Mouse (Mus musculus) midbrain, embryonic 13.5 days (tissue): Measurements from ENCODE around the gene Pomt2. TPM values are rescaled to one million over a fixed set of nuclear protein-coding genes. Genes with fewer than 3 reads are reported as not detected.

ENCODE experiments used
- ATAC-seq: fragments of 200-750 bp; cut with Nextera tagmentation; 2 replicates; pipeline ENCODE4 v1.8.0; 2017; ENCODE audit warnings: mild to moderate bottlenecking, moderate TSS enrichment, moderate library complexity
- H3K27ac ChIP-seq: fragments of 300-500 bp; sonication (generic); 2 replicates; pipeline ENCODE4 v1.5.1; 2015; ENCODE audit warnings: inconsistent platforms, mild to moderate bottlenecking, moderate library complexity
- H3K27me3 ChIP-seq: fragments of 300-500 bp; sonication (generic); 2 replicates; pipeline ENCODE4 v1.6.1; 2015; ENCODE audit warnings: mild to moderate bottlenecking, inconsistent platforms
- H3K36me3 ChIP-seq: fragments of 300-500 bp; sonication (generic); 2 replicates; pipeline ENCODE4 v1.6.1; 2015; ENCODE audit warnings: mild to moderate bottlenecking, inconsistent platforms
- H3K4me1 ChIP-seq: fragments of 300-500 bp; sonication (generic); replicated peaks from 2 replicates; pipeline ENCODE4 v1.6.1; 2015; ENCODE audit warnings: inconsistent platforms
- H3K4me2 ChIP-seq: fragments of 300-500 bp; sonication (generic); replicated peaks from 2 replicates; pipeline ENCODE4 v1.6.1; 2015; ENCODE audit warnings: moderate library complexity, mild to moderate bottlenecking, inconsistent platforms
- H3K4me3 ChIP-seq: fragments of 300-500 bp; sonication (generic); replicated peaks from 2 replicates; pipeline ENCODE4 v1.5.1; 2015; ENCODE audit warnings: mild to moderate bottlenecking, inconsistent platforms
- H3K9ac ChIP-seq: fragments of 300-500 bp; sonication (generic); replicated peaks from 2 replicates; pipeline ENCODE4 v1.6.1; 2015; ENCODE audit warnings: mild to moderate bottlenecking, inconsistent platforms
- H3K9me3 ChIP-seq: fragments of 300-500 bp; sonication (generic); 2 replicates; pipeline ENCODE4 v1.6.1; 2016; ENCODE audit warnings: mild to moderate bottlenecking, inconsistent platforms
- WGBS: fragments of 180-500 bp; shearing (Covaris S2); methylation state at CpG from one replicate; pipeline ENCODE4 v1.1.7; 2015; 5-methylcytosine and 5-hydroxymethylcytosine counted together
- polyA plus RNA-seq: library from polyadenylated mRNA; unstranded; fragments of >200 nt; fragmentation: Nextera tagmentation; extraction: Ambion mirVana; gene quantifications from 2 replicates; pipeline ENCODE4 v1.2.1, GENCODE M21; 2015

Gene Pomt2
- polyA plus RNA-seq, 1 experiment from 2014 or later = 14.3 TPM

DNA sequence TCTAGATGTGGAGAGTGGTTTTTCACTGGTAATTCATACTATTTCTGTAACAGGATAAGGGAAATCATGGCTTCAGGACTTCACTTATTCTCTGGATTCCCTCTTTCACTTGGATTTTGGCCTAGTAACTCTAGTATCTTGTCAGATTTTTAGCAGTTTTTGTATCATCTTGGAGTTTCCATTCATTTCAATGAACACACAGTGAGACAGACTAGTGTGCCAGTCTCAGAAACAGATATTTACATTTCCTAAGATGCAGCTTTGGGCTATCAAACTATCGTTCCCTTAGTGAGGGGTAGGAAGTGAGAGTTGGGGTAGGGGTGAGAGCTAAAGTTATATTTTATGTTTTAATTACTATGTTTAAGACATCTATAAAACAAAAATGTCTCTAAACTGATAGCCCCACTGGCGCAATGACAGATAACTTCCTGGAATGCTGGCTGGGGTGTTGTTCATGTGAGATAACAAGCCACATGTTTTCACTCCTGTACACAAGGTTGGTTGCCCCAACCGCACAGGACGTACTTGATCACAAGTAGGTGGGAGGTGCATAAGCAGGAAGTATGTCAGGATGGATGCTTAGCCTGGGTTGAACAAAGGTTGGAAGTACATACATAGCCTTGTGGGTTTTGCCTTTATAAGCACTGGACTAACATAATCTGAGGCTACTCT is 25.7 kb downstream of the Pomt2 start:
- 96% methylated on average over 4 of the region's 4 CpGs for WGBS
- no peak for ATAC-seq

DNA sequence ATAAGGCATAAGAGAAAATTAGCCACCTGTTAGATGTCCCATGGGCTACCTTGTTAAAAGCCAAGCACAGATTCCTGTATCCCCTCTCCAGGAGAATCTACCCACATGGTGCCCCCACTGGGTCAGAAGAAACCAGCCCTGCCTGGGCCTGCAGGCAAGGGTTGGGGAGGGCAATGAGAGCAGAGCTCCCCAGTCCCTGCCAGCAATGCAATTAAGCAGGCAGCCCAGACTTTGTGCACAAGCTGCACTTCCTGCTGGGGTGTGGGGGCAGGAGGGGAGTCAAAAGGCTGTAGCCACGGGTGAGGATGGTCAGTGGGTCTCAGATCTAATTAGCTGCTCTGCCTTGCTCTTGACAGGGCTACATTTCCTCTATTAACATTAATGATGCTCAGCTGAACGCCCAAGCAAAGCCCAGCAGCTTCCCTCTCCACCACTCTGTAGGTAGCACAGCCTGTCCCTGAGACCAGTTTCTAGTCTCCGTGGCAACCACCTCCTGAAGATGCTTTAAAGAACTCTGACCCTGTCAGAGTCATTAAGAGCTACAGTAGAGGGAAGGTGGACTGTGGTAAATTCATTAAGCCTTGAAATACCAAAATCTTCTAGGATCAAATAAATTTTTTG is 40.3 kb downstream of the Pomt2 start:
- Histone ChIP-seq H3K27me3 (peaks cover 13% of the 10 kb centered on the region), H3K9ac (no peak overlapping the region), H3K4me3 (no peak overlapping the region), H3K4me2 (no peak overlapping the region), H3K9me3 (no peaks in the 10 kb centered on the region), H3K36me3 (peaks cover 26% of the 10 kb centered on the region), H3K27ac (peak overlapping the region; percentile 41; the same call in 1 of the 2 replicates), H3K4me1 (peaks cover 10% of the 10 kb centered on the region)
- peak; percentile 70 for ATAC-seq
- WGBS = 26% methylated on average over 3 of the region's 3 CpGs

More for the DNA sequence above, 25.7 kb downstream of the Pomt2 start:
- H3K27ac ChIP-seq = no peak overlapping the region
- no peak overlapping the region for H3K4me3 ChIP-seq
- no peaks in the 10 kb centered on the region for H3K27me3 ChIP-seq
- no peaks in the 10 kb centered on the region for H3K4me1 ChIP-seq
- H3K36me3 ChIP-seq = peaks cover 59% of the 10 kb centered on the region
- no peaks in the 10 kb centered on the region for H3K9me3 ChIP-seq
- no peak overlapping the region for H3K4me2 ChIP-seq
- H3K9ac ChIP-seq = no peak overlapping the region

DNA sequence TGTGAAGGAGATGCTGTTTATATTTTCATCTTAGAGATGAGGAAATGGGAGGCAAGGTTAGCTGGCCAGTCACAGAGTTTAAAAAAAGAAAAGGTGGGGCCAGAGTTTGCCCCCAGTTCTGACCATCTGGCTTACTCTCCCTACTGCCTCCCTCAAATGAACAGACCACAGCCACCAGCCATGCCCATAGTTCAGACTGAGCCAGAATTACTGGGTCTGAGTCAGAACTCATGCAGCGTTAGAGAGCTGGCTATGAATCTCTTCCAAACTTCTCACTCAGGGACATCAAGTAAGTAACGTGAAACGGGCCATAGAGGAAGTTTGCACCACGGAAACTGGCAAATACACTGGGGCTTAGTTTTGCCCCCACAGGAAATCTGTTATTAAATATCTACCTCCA is 43.0 kb downstream of the Pomt2 start:
- H3K4me1 ChIP-seq = peaks cover 19% of the 10 kb centered on the region

DNA sequence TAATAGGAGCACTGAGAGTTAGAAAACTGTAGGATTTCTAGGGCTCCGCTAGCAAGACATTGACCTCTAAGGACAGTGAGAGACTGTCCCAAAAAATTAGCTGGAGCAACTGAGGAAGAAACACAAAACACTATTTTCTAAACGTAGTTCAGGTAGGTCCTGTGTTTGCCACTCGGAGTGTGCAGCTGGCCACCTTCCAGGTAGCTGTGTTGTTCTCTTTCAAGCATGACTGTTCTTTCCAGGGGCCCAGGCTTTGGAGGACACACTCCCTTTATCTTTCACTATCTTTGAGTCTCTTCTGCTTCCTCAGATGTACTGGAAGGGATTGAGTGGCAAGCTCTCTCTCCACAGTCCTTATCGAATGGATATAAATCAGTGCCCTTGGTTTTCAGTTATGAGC is 44.3 kb downstream of the Pomt2 start:
- Histone ChIP-seq H3K27ac (no peak overlapping the region), H3K4me1 (peaks cover 19% of the 10 kb centered on the region), H3K4me2 (no peak overlapping the region), H3K9ac (no peak overlapping the region), H3K9me3 (no peaks in the 10 kb centered on the region), H3K27me3 (peaks cover 33% of the 10 kb centered on the region), H3K4me3 (no peak overlapping the region), H3K36me3 (no peaks in the 10 kb centered on the region; the same call in 1 of the 2 replicates)
- ATAC-seq = no peak
- 97% methylated on average over 4 of the region's 4 CpGs for WGBS

More for the DNA sequence above, 43.0 kb downstream of the Pomt2 start:
- Histone ChIP-seq H3K27ac (no peak overlapping the region), H3K36me3 (peaks cover 5% of the 10 kb centered on the region; the same call in 1 of the 2 replicates), H3K4me3 (no peak overlapping the region), H3K9ac (no peak overlapping the region), H3K27me3 (peaks cover 33% of the 10 kb centered on the region), H3K9me3 (no peaks in the 10 kb centered on the region), H3K4me2 (no peak overlapping the region)
- WGBS = 86% methylated on average over 4 of the region's 4 CpGs
- no peak for ATAC-seq

DNA sequence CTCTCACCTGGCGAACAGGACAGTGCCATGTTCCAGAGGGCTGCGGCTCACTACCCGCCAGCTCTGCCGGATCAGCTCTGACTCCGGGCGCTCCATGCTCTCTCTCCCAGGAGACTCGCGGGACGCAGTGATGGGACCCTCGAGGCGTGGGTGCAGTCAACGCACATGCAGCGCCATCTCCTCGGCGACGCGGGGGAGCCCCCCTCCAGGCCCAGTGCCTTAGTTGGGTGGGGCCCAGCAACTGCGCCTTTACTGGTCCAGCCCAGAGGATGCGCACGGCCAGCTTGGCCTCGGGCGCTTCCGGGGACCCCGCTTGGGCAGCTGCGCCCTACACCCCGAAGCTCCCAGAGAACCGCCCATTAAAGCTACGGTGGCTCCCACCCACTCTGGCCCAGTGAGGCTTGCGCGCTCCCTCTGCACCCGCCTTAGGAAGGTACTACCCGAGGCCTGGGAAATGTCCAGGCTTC is 45.6 kb downstream of the Pomt2 start, which contains the start of gene Ngb:
Ngb (minus strand) TSS at position 375 of the 467 bp plus-strand sequence.
- ATAC-seq = peak; percentile 62
- Histone ChIP-seq H3K9ac (0 out of 2 replicates have a peak within 1 kb of the TSS, but pooled peaks have one; percentile 25), H3K27me3 (peaks cover 33% of the 10 kb centered on the region), H3K4me1 (peaks cover 14% of the 10 kb centered on the region), H3K9me3 (no peaks in the 10 kb centered on the region), H3K4me3 (peak within 1 kb of the TSS; percentile 36), H3K27ac (no peak within 1 kb of the TSS), H3K36me3 (no peaks in the 10 kb centered on the region), H3K4me2 (peak within 1 kb of the TSS; percentile 59)
- 2% methylated on average over 32 of the region's 32 CpGs for WGBS

DNA sequence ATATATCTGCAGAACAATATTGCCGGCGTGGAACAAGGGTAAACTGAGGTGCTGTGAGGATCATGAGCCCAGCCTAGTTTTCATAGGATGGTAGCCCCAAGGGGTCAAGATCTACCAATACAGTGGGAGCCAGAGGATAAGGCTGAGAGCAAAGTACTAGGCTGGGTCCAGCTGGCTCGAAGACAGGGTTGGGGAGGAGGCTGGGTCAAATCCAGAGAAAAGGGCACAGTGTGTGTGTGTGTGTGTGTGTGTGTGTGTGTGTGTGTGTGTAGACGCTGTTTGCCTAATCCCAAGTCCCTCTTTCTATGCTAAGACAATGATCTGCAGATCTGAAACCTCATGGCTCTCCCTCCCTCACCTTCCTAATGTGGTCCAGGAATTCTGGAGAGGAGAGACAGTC is 47.4 kb downstream of the Pomt2 start:
- Histone ChIP-seq H3K4me3 (no peak overlapping the region), H3K4me2 (no peak overlapping the region), H3K9ac (no peak overlapping the region), H3K27me3 (peaks cover 33% of the 10 kb centered on the region), H3K36me3 (no peaks in the 10 kb centered on the region), H3K4me1 (peaks cover 9% of the 10 kb centered on the region), H3K9me3 (no peaks in the 10 kb centered on the region), H3K27ac (no peak overlapping the region)
- no peak for ATAC-seq
- 82% methylated on average over 4 of the region's 4 CpGs for WGBS

DNA sequence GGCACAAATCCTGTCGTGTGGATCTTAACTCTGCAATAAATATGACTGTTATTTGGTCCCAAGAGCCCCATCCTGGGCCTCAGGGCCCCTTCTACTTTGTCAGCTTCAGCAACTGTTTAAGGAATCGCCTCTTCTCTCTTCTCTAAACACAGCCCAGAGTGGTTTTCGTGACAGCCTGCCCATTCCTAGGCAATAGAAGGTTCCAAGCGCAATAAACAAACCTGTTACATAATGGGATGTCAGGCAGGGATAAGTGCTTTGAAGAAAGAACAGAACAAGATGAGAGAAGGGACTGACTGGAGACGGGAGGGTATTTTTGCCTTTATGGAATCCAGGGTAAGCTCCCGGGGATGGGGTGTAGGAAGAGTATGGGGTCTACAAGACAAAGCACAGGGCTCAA is 54.1 kb downstream of the Pomt2 start:
- H3K27ac ChIP-seq = no peak overlapping the region
- H3K4me3 ChIP-seq = no peak overlapping the region
- H3K4me2 ChIP-seq = no peak overlapping the region
- WGBS = 77% methylated on average over 6 of the region's 6 CpGs
- H3K9ac ChIP-seq = no peak overlapping the region
- H3K4me1 ChIP-seq = no peaks in the 10 kb centered on the region
- H3K27me3 ChIP-seq = no peaks in the 10 kb centered on the region
- ATAC-seq = no peak
- H3K36me3 ChIP-seq = peaks cover 9% of the 10 kb centered on the region; the same call in 1 of the 2 replicates
- H3K9me3 ChIP-seq = no peaks in the 10 kb centered on the region

DNA sequence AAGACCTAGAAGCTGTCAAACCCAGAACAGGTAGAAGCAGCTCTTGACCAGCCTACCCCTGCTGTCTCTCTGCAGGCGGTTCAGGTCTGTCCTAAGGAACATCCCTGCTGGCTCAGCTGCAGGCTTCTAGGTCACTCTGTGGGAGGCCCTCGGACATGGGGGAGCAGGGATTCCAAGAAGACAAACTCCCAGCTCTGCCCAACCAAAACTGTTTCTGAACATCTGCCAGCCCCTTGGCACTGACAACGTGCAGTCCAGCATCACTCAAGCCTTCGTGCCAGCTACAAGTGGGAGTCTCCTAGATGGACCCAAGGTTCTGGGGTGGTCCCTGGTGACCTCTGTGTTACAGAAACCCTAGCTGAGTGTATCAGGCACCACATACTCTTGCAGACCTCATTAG is 54.5 kb downstream of the Pomt2 start:
- no peak for ATAC-seq
- 73% methylated on average over 4 of the region's 4 CpGs for WGBS
- H3K9ac ChIP-seq = no peak overlapping the region

DNA sequence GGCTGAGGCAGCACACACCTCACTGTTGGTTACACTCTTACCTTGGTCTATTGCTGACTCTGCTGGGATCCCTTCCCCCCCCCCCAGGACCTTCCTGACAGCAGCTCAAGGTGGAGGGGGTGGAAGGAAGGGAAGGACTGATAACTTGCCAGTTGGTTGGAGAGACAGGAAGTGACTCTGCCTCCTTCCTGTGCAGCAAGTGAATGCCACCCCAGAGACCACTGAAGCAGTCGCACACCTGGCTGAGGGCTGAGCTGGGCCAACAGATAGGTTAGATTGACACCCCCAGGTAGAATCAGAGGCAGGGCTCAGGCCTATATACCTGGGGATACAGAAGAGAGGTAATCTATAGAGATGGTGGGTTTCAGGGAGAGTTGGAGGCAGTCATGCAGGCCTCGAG is 55.9 kb downstream of the Pomt2 start:
- no peak for ATAC-seq
- Histone ChIP-seq H3K9ac (no peak overlapping the region), H3K36me3 (peaks cover 9% of the 10 kb centered on the region; the same call in 1 of the 2 replicates), H3K27me3 (no peaks in the 10 kb centered on the region), H3K27ac (no peak overlapping the region), H3K4me1 (no peaks in the 10 kb centered on the region), H3K9me3 (no peaks in the 10 kb centered on the region), H3K4me2 (no peak overlapping the region), H3K4me3 (no peak overlapping the region)
- 97% methylated on average over 2 of the region's 2 CpGs for WGBS

More for the DNA sequence above, 54.5 kb downstream of the Pomt2 start:
- Histone ChIP-seq H3K27ac (no peak overlapping the region), H3K4me2 (no peak overlapping the region), H3K4me3 (no peak overlapping the region), H3K27me3 (no peaks in the 10 kb centered on the region), H3K36me3 (peaks cover 9% of the 10 kb centered on the region; the same call in 1 of the 2 replicates), H3K9me3 (no peaks in the 10 kb centered on the region), H3K4me1 (no peaks in the 10 kb centered on the region)

DNA sequence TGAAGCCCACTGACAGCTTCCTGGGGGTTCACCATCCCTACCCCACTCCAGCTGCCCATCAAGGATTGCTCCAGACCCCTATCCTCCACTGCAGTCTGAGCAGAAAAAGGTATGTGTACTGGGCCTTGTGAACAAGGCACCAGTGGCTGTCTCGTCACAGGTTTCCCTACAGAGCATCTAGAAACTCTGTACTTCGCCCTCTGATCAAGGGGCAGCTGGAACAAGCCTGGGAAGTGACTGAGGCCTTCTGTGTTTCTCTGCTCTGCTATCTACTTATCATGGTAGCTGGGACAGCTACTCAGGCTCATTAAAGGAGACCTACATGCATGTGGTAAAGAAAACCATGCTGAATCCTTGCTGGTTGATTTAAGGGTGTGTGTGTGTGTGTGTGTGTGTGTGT is 58.1 kb downstream of the Pomt2 start:
- H3K9me3 ChIP-seq = no peaks in the 10 kb centered on the region
- peaks cover 9% of the 10 kb centered on the region; the same call in 1 of the 2 replicates for H3K36me3 ChIP-seq
- no peak overlapping the region for H3K9ac ChIP-seq
- no peak overlapping the region for H3K4me2 ChIP-seq
- WGBS = 88% methylated on average over 2 of the region's 2 CpGs
- no peak overlapping the region for H3K27ac ChIP-seq
- no peaks in the 10 kb centered on the region for H3K4me1 ChIP-seq
- no peak overlapping the region for H3K4me3 ChIP-seq
- no peak for ATAC-seq
- H3K27me3 ChIP-seq = no peaks in the 10 kb centered on the region

DNA sequence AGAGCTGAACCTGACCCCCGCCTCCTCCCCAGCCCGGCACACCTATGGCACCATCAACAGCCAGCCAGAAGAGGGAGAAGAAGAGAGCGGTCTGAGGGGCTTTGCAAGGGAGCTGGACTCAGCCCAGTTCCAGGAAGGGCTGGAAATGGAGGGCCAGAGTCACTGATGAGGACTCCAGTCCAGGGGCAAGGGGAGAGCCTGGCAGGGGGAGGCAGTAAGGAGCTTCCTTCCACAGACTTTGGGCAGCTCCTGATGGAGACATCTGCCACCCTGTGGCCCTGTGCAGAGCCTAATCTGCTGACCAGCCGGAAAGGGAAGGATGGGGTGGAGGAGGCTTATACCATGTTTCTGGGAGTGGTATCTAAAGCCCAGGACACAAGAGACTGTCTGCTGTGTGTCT is 58.5 kb downstream of the Pomt2 start:
- H3K27ac ChIP-seq = no peak overlapping the region
- no peaks in the 10 kb centered on the region for H3K4me1 ChIP-seq
- no peaks in the 10 kb centered on the region for H3K27me3 ChIP-seq
- H3K4me2 ChIP-seq = no peak overlapping the region
- no peaks in the 10 kb centered on the region for H3K9me3 ChIP-seq
- no peak overlapping the region for H3K4me3 ChIP-seq
- no peak overlapping the region for H3K9ac ChIP-seq
- WGBS = 74% methylated on average over 4 of the region's 4 CpGs
- H3K36me3 ChIP-seq = peaks cover 11% of the 10 kb centered on the region; the same call in 1 of the 2 replicates
- no peak for ATAC-seq

DNA sequence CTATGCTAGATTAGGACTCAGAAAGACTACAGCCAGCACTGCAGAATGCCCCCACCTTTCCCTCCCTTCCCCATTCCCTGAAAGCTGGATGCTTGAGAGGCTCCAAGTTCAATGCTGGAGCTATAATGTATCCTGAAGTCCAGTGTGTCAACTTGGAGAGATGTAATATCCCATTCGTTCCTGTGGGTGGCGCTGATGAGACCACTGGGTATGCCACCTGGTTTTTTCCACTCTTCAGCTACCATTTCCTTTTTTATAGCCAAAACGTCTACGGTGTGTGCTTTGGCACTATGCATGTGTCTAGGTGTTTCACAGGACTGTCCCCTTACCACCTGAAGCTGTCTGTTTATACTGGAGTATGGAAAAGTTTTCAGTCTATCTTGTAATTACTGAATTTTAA is 59.4 kb downstream of the Pomt2 start:
- no peaks in the 10 kb centered on the region for H3K9me3 ChIP-seq
- H3K4me1 ChIP-seq = no peaks in the 10 kb centered on the region
- no peak overlapping the region for H3K4me2 ChIP-seq
- H3K4me3 ChIP-seq = no peak overlapping the region
- no peak for ATAC-seq
- 38% methylated on average over 4 of the region's 4 CpGs for WGBS
- H3K27ac ChIP-seq = no peak overlapping the region
- H3K9ac ChIP-seq = no peak overlapping the region
- H3K36me3 ChIP-seq = peaks cover 12% of the 10 kb centered on the region; the same call in 1 of the 2 replicates
- H3K27me3 ChIP-seq = no peaks in the 10 kb centered on the region
